Mouse (Mus musculus) heart, adult 2 months (tissue): Measurements from ENCODE around the gene Rpl36al.

ENCODE experiments used
- CTCF ChIP-seq: fragments of 200-600 bp; IDR thresholded peaks from 2 replicates; pipeline ENCODE4 v1.8.1; 2022; ENCODE audit warnings: antibody characterized with exemption, mild to moderate bottlenecking, moderate library complexity
- EP300 ChIP-seq: fragments of 200-500 bp; IDR thresholded peaks from 2 replicates; pipeline ENCODE4 v1.6.1; 2011; ENCODE audit warnings: low read depth, low read length, control low read depth; ENCODE audit not compliant: insufficient read depth

DNA sequence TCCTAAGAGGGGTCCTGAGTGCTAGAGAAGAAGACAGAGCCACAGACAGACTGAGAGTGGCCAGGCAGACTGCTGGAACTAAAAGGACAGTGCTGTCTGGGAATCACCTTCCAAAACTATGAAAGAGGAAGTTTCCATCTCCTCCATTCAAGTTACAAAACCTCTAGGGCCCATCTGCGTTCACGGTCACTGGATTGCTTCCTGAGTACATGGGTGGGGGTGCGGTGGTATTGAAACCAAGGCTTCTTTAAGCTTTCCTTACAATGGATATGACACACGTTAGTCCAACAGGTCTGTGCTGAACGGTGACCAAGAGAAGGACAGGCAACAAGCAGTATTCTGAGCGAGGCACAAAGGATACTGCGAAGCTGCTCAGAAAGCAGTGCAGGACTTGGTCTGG is 30.5 kb upstream of the Rpl36al start:
- TF ChIP-seq CTCF, result no peak
- no peak for TF ChIP-seq EP300
